Mouse (Mus musculus) heart, postnatal 0 days (tissue): ENCODE measurements at regions not wholly inside any gene's neighbourhood (a gene's known extent, or its start where the extent isn't known, plus 50 kb on each side); places are given as distances from the start of the nearest gene placed in this dataset.

Source experiments
- ATAC-seq: fragments of 200-750 bp; cut with Nextera tagmentation; 2 replicates; pipeline ENCODE4 v1.8.0; 2017; ENCODE audit warnings: low read depth, moderate number of reproducible peaks, moderate library complexity; ENCODE audit not compliant: insufficient read depth
- DNase-seq: peaks from one replicate; pipeline ENCODE4 v3.0.0-alpha.2; 2016; ENCODE audit warnings: low spot score
- H3K27ac ChIP-seq: fragments of 300-500 bp; sonication (generic); 2 replicates; pipeline ENCODE4 v1.5.1; 2014; ENCODE audit warnings: low read depth, mild to moderate bottlenecking
- H3K27me3 ChIP-seq: fragments of 300-500 bp; sonication (generic); 2 replicates; pipeline ENCODE4 v1.6.1; 2014; ENCODE audit warnings: low read length, mixed read lengths; ENCODE audit not compliant: control insufficient read depth, insufficient read depth
- H3K36me3 ChIP-seq: fragments of 300-500 bp; sonication (generic); replicated peaks from 2 replicates; pipeline ENCODE4 v1.6.1; 2014; ENCODE audit warnings: low read length, mixed read lengths; ENCODE audit not compliant: control insufficient read depth, insufficient read depth
- H3K4me1 ChIP-seq: fragments of 300-500 bp; sonication (generic); 2 replicates; pipeline ENCODE4 v1.6.1; 2014; ENCODE audit warnings: antibody characterized with exemption; ENCODE audit not compliant: control insufficient read depth, insufficient read depth
- H3K4me2 ChIP-seq: fragments of 300-500 bp; sonication (generic); 2 replicates; pipeline ENCODE4 v1.6.1; 2014; ENCODE audit warnings: low read depth, mild to moderate bottlenecking, low read length, moderate library complexity
- H3K4me3 ChIP-seq: fragments of 300-500 bp; sonication (generic); 2 replicates; pipeline ENCODE4 v1.5.1; 2014; ENCODE audit warnings: low read depth, low read length
- H3K9ac ChIP-seq: fragments of 300-500 bp; sonication (generic); replicated peaks from 2 replicates; pipeline ENCODE4 v1.6.1; 2014; ENCODE audit warnings: low read depth, low read length, mixed read lengths
- H3K9me3 ChIP-seq: fragments of 300-500 bp; sonication (generic); replicated peaks from 2 replicates; pipeline ENCODE4 v1.6.1; 2016; ENCODE audit warnings: low read length; ENCODE audit not compliant: control insufficient read depth
- CTCF ChIP-seq: IDR thresholded peaks from 2 replicates; pipeline ENCODE4 v1.5.1; 2016; ENCODE audit warnings: antibody characterized with exemption, control low read depth, low read depth
- EP300 ChIP-seq: IDR thresholded peaks from 2 replicates; pipeline ENCODE4 v1.6.1; 2016; ENCODE audit warnings: antibody characterized with exemption, low read depth
- WGBS: fragments of 180-500 bp; shearing (Covaris S2); extraction: QIAGEN DNeasy Blood & Tissue Kit; methylation state at CpG from one replicate; pipeline ENCODE4 v1.1.7; 2014; 5-methylcytosine and 5-hydroxymethylcytosine counted together

- no peak for TF ChIP-seq CTCF
- TF ChIP-seq EP300: no peak
- no peak overlapping the region for H3K4me2 ChIP-seq
- H3K27me3 ChIP-seq: no peaks in the 10 kb centered on the region
- H3K9me3 ChIP-seq: no peaks in the 10 kb centered on the region
- H3K4me3 ChIP-seq: no peak overlapping the region
- no peak overlapping the region for H3K27ac ChIP-seq
- H3K36me3 ChIP-seq: no peaks in the 10 kb centered on the region
- WGBS: 35% methylated on average over 2 of the region's 2 CpGs
- ATAC-seq (no peak), DNase-seq (no peak)
- no peak overlapping the region for H3K9ac ChIP-seq
- H3K4me1 ChIP-seq: no peaks in the 10 kb centered on the region
Observed at GRCm38 (mm10) chrX:99608284-99608692, 137.2 kb upstream of the Pja1 start.

GRCm38 (mm10) chrX:99605084-99605824 is 134.2 kb upstream of the Pja1 start:
- Histone ChIP-seq H3K27ac (no peak overlapping the region), H3K36me3 (no peaks in the 10 kb centered on the region), H3K4me1 (no peaks in the 10 kb centered on the region), H3K4me3 (no peak overlapping the region), H3K9ac (no peak overlapping the region), H3K27me3 (no peaks in the 10 kb centered on the region), H3K9me3 (no peaks in the 10 kb centered on the region), H3K4me2 (no peak overlapping the region)
- DNase-seq: no peak
- 74% methylated on average over 10 of the region's 10 CpGs for WGBS
- ATAC-seq: no peak
- TF ChIP-seq CTCF: no peak
- TF ChIP-seq EP300: no peak

GRCm38 (mm10) chrX:99603714-99604113 is 132.6 kb upstream of the Pja1 start:
- ATAC-seq: no peak
- WGBS: 53% methylated on average over 6 of the region's 6 CpGs

GRCm38 (mm10) chrX:99602268-99602885 is 131.3 kb upstream of the Pja1 start:
- 0 out of 2 replicates have a peak, but pooled peaks cover 2% of the 10 kb centered on the region for H3K27me3 ChIP-seq
- DNase-seq: no peak
- H3K36me3 ChIP-seq: no peaks in the 10 kb centered on the region
- WGBS: 75% methylated on average over 12 of the region's 12 CpGs
- no peak overlapping the region for H3K4me2 ChIP-seq
- ATAC-seq: no peak
- H3K9ac ChIP-seq: no peak overlapping the region
- no peak overlapping the region for H3K4me3 ChIP-seq
- no peaks in the 10 kb centered on the region for H3K4me1 ChIP-seq
- no peak overlapping the region for H3K27ac ChIP-seq
- no peaks in the 10 kb centered on the region for H3K9me3 ChIP-seq
- TF ChIP-seq CTCF: no peak

More at GRCm38 (mm10) chrX:99603714-99604113, 132.6 kb upstream of the Pja1 start:
- H3K4me1 ChIP-seq: no peaks in the 10 kb centered on the region
- no peak overlapping the region for H3K4me3 ChIP-seq
- DNase-seq: no peak
- H3K4me2 ChIP-seq: no peak overlapping the region
- no peaks in the 10 kb centered on the region for H3K27me3 ChIP-seq
- no peak overlapping the region for H3K27ac ChIP-seq
- H3K9me3 ChIP-seq: no peaks in the 10 kb centered on the region
- TF ChIP-seq EP300: no peak
- no peak for TF ChIP-seq CTCF
- no peak overlapping the region for H3K9ac ChIP-seq
- no peaks in the 10 kb centered on the region for H3K36me3 ChIP-seq

GRCm38 (mm10) chrX:99595493-99595892 is 124.4 kb upstream of the Pja1 start:
- Histone ChIP-seq H3K27ac (no peak overlapping the region), H3K27me3 (peaks cover 9% of the 10 kb centered on the region; the same call in 1 of the 2 replicates), H3K9ac (no peak overlapping the region), H3K4me3 (no peak overlapping the region), H3K4me2 (no peak overlapping the region), H3K36me3 (no peaks in the 10 kb centered on the region), H3K9me3 (no peaks in the 10 kb centered on the region), H3K4me1 (no peaks in the 10 kb centered on the region)
- DNase-seq (no peak), ATAC-seq (no peak)
- WGBS: 71% methylated on average over 6 of the region's 6 CpGs
- no peak for TF ChIP-seq EP300
- no peak for TF ChIP-seq CTCF
